ENCODE assay signal across 8 mouse cellular contexts in the genomic region with DNA sequence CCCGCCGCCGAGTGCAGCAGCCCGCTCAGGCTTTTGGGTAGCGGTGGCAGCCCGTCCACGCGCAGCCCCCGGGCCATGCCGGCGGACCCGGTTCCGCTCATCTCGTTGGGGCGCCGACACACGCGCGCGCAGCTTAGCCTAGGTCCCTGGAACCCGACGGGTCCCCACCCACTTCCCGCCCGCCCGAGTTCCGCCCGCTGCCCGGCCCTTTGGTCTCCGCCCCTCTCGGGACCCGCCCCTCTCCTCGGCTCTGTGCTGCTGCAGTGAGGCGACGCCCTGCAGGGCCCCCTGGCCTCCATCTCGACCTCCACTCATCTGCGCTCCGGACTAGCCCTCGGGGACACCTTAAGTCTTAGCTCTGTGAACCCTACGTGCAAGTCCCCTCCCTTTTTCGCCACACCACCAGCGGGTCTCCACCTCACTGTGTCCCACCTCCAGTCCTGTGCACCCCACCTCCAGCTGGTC. TPM values are rescaled to one million over a fixed set of nuclear protein-coding genes. Genes with fewer than 3 reads are reported as not detected.
A peak's percentile ranks its signal among the peaks of the same experiment; 100 is the strongest.
DNase-seq lines count a peak whose midpoint lies in the region; ATAC-seq lines count a peak whose summit lies in the region.

A gene (minus strand): TSS at position 124 of the 465 bp plus-strand sequence.

- 2% methylated on average over 18 of the region's 41 CpGs for WGBS in forebrain, embryonic 15.5 days
- WGBS in hindbrain, embryonic 11.5 days = under 1% methylated on average over 33 of the region's 41 CpGs
- under 1% methylated on average over 40 of the region's 41 CpGs for WGBS in limb, embryonic 15.5 days
- WGBS in midbrain, embryonic 15.5 days = under 1% methylated on average over 40 of the region's 41 CpGs

- ATAC-seq in CD4-positive, CD25-positive, alpha-beta regulatory T cell, adult 4 months = peak; percentile 78
- 0 out of 2 replicates have a peak, but pooled peaks have one; percentile 41 for ATAC-seq in forebrain, embryonic 15.5 days (replicated peaks)
- peak; percentile 61; the same call in 1 of the 2 replicates for ATAC-seq in hindbrain, embryonic 11.5 days (ENCODE audit: low FRiP score)
- ATAC-seq in limb, embryonic 15.5 days (ENCODE audit: insufficient number of reproducible peaks, low FRiP score, low TSS enrichment, low read depth) = no peak; the same call in 1 of the 2 replicates
- ATAC-seq in midbrain, embryonic 15.5 days (replicated peaks) = peak; percentile 30; the same call in 1 of the 2 replicates

- peak within 1 kb of the TSS; percentile 27; the same call in 1 of the 2 replicates for H3K9ac ChIP-seq in forebrain, embryonic 15.5 days (replicated peaks)
- H3K9ac ChIP-seq in hindbrain, embryonic 11.5 days (ENCODE audit: low read depth, low read length) = peak within 1 kb of the TSS; percentile 47
- H3K9ac ChIP-seq in limb, embryonic 15.5 days = peak within 1 kb of the TSS; percentile 5; the same call in 1 of the 2 replicates
- H3K9ac ChIP-seq in midbrain, embryonic 15.5 days = peak within 1 kb of the TSS; percentile 41; the same call in 1 of the 2 replicates

- no peaks in the 10 kb centered on the region for H3K36me3 ChIP-seq in forebrain, embryonic 15.5 days
- H3K36me3 ChIP-seq in hindbrain, embryonic 11.5 days (ENCODE audit: control insufficient read depth, insufficient read depth, low read length) = no peaks in the 10 kb centered on the region
- H3K36me3 ChIP-seq in limb, embryonic 15.5 days = no peaks in the 10 kb centered on the region
- H3K36me3 ChIP-seq in midbrain, embryonic 15.5 days (replicated peaks) = no peaks in the 10 kb centered on the region

- peaks cover 11% of the 10 kb centered on the region for H3K4me1 ChIP-seq in forebrain, embryonic 15.5 days
- no peaks in the 10 kb centered on the region; the same call in 1 of the 2 replicates for H3K4me1 ChIP-seq in hindbrain, embryonic 11.5 days (replicated peaks; ENCODE audit: control insufficient read depth, insufficient read depth, low read length)
- H3K4me1 ChIP-seq in limb, embryonic 15.5 days = peaks cover 22% of the 10 kb centered on the region
- H3K4me1 ChIP-seq in midbrain, embryonic 15.5 days = peaks cover 14% of the 10 kb centered on the region

- H3K4me2 ChIP-seq in forebrain, embryonic 15.5 days (replicated peaks) = peak within 1 kb of the TSS; percentile 55
- peak within 1 kb of the TSS; percentile 73 for H3K4me2 ChIP-seq in hindbrain, embryonic 11.5 days (replicated peaks; ENCODE audit: low read depth, low read length)
- H3K4me2 ChIP-seq in limb, embryonic 15.5 days = peak within 1 kb of the TSS; percentile 83
- peak within 1 kb of the TSS; percentile 83 for H3K4me2 ChIP-seq in midbrain, embryonic 15.5 days

- peak; percentile 78 for DNase-seq in adrenal gland, postnatal 14 days
- DNase-seq in hindbrain, embryonic 11.5 days (ENCODE audit: low spot score) = peak; percentile 67
- peak; percentile 71 for DNase-seq in testis, postnatal 10 days (ENCODE audit: low spot score)
- DNase-seq in cerebellum, adult 18-20 months = no peak

- peak within 1 kb of the TSS; percentile 42 for H3K4me3 ChIP-seq in forebrain, embryonic 15.5 days
- H3K4me3 ChIP-seq in hindbrain, embryonic 11.5 days (ENCODE audit: low read depth, low read length) = peak within 1 kb of the TSS; percentile 45
- peak within 1 kb of the TSS; percentile 54 for H3K4me3 ChIP-seq in limb, embryonic 15.5 days
- peak within 1 kb of the TSS; percentile 44 for H3K4me3 ChIP-seq in midbrain, embryonic 15.5 days

- H3K9me3 ChIP-seq in forebrain, embryonic 15.5 days = no peaks in the 10 kb centered on the region
- no peaks in the 10 kb centered on the region for H3K9me3 ChIP-seq in hindbrain, embryonic 11.5 days (ENCODE audit: control insufficient read depth, low read length)
- no peaks in the 10 kb centered on the region for H3K9me3 ChIP-seq in limb, embryonic 15.5 days
- no peaks in the 10 kb centered on the region for H3K9me3 ChIP-seq in midbrain, embryonic 15.5 days

- H3K27ac ChIP-seq in forebrain, embryonic 15.5 days (replicated peaks) = no peak within 1 kb of the TSS
- no peak within 1 kb of the TSS for H3K27ac ChIP-seq in hindbrain, embryonic 11.5 days (ENCODE audit: low read depth, low read length)
- H3K27ac ChIP-seq in limb, embryonic 15.5 days = no peak within 1 kb of the TSS
- no peak within 1 kb of the TSS for H3K27ac ChIP-seq in midbrain, embryonic 15.5 days

- H3K27me3 ChIP-seq in forebrain, embryonic 15.5 days = peaks cover 49% of the 10 kb centered on the region
- H3K27me3 ChIP-seq in hindbrain, embryonic 11.5 days (ENCODE audit: control insufficient read depth, insufficient read depth, low read length) = peaks cover 40% of the 10 kb centered on the region
- H3K27me3 ChIP-seq in limb, embryonic 15.5 days = peaks cover 49% of the 10 kb centered on the region
- peaks cover 46% of the 10 kb centered on the region for H3K27me3 ChIP-seq in midbrain, embryonic 15.5 days (replicated peaks)

RNA-seq across cellular contexts. Expression of the gene that starts here (rescaled TPM):
- polyA plus RNA-seq in CD4-positive, CD25-positive, alpha-beta regulatory T cell, adult 4 months (2017; shearing (Covaris generic)) = under 1 TPM; 0.73 to 0.80 TPM
- total RNA-seq in adrenal gland, postnatal 14 days (2021) = 1.8 TPM in 2 replicates
- polyA plus RNA-seq in forebrain, embryonic 15.5 days (2015; fragmentation: Nextera tagmentation; extraction: Ambion mirVana) = 0.18 and 0.46 TPM in 2 replicates
- polyA plus RNA-seq in hindbrain, embryonic 11.5 days (2014; fragmentation: Nextera tagmentation; extraction: Ambion mirVana) = 3.9 and 4.3 TPM in 2 replicates
- polyA plus RNA-seq in limb, embryonic 15.5 days (2015; fragmentation: Nextera tagmentation; extraction: Ambion mirVana) = 5.5 and 7.4 TPM in 2 replicates
- polyA plus RNA-seq in midbrain, embryonic 15.5 days (2015; fragmentation: Nextera tagmentation; extraction: Ambion mirVana) = 0.17 and 0.37 TPM in 2 replicates

Comparison
In these comparisons a context has a peak if more than half of its experiments do, and no peak if none do; other contexts are left out.
1. Peak in ATAC-seq in CD4-positive, CD25-positive, alpha-beta regulatory T cell, adult 4 months; RNA of the gene not detected or under 1 TPM.
2. Peak in ATAC-seq, H3K4me3 ChIP-seq, H3K9ac ChIP-seq and H3K4me2 ChIP-seq in forebrain, embryonic 15.5 days; RNA of the gene not detected or under 1 TPM.
3. Peak in ATAC-seq, H3K4me3 ChIP-seq, H3K9ac ChIP-seq and H3K4me2 ChIP-seq in midbrain, embryonic 15.5 days; RNA of the gene not detected or under 1 TPM.
4. DNase-seq: peak in adrenal gland, postnatal 14 days (single experiment), hindbrain, embryonic 11.5 days (single experiment) and testis, postnatal 10 days (single experiment); none in cerebellum, adult 18-20 months (0 of 2).
5. Peak in every context shown above with its lines, with median percentiles within 50 percentile points of each other: H3K4me2 ChIP-seq, H3K4me3 ChIP-seq and H3K9ac ChIP-seq.